Mouse (Mus musculus): ENCODE measurements around the gene Snrnp27.

The Snrnp27 gene

DNA sequence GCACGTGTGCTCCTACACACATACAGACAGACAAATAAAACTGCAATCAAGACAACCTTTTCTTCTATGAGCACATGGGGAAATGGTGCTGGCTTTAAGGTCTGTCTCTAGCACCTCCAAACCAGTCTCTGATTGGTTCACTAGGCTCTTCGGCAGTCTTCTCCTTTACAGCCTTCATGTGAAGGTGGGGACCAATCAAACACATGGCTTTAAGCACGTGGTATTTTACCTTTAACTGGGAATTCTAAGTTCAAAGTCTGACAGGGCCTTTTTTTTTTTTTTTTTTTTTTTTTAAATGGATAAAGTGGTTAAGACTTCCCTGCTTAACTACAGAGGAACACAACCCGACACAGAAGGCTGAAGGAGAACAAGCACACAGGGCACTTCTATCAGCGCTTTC is 19.2 kb downstream of the Snrnp27 start:
- no peak for DNase-seq (ENCODE audit: low read depth)

DNA sequence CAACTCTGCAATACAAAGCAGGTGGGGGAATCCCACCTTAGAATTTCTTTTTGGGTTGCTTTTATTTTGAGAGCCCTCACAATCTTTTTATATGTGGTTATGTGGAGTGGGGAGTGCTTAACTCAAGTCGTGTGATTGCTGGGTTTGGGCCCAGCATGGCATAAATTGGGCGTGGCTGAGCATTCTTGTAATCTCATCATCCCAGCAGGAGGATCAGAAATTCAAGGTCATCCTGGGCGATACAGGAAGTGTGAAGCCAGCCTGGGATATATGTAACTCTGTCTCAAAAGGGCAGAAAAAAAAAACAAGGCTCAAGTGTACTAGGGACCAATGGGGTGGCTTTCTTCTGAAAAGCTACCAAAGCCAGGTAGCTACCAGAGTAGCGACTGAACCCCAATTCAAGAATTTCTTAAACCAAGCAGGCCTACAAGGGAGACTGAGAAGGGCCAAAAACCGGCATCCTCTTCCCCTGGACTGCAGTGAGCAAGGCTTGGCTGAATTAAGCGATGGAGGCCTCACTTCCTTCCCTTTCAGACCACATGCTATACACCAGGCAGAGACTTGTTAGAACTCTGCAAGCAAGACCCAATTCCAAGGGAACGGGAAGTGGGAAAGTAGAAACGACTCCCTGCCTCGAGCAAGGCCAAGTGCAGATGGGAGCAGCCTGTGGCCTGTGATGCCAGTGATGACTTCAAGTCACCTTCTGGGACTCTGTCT is 24.0 kb downstream of the Snrnp27 start:
- no peak for DNase-seq (ENCODE audit: low read depth)

DNA sequence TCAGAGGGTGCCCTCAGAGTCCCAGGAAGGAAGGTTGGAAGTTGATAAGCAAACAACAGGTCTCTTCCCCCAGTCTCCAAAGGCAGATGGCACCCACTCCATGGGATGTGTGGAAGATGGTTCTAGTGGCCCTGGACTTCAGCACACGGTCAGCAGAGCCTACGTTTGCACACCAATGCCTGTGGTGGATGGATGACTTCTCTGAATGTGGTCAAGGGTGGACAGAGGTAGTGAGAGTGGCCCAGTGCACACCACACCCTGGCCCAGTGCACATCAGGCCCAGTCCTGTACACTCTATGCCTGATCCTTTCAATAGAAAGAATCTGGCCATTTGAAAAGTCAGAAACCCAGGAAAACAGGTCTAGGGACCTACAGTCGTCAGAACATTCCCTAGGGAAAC is 25.8 kb downstream of the Snrnp27 start:
- DNase-seq (ENCODE audit: low read depth): no peak

DNA sequence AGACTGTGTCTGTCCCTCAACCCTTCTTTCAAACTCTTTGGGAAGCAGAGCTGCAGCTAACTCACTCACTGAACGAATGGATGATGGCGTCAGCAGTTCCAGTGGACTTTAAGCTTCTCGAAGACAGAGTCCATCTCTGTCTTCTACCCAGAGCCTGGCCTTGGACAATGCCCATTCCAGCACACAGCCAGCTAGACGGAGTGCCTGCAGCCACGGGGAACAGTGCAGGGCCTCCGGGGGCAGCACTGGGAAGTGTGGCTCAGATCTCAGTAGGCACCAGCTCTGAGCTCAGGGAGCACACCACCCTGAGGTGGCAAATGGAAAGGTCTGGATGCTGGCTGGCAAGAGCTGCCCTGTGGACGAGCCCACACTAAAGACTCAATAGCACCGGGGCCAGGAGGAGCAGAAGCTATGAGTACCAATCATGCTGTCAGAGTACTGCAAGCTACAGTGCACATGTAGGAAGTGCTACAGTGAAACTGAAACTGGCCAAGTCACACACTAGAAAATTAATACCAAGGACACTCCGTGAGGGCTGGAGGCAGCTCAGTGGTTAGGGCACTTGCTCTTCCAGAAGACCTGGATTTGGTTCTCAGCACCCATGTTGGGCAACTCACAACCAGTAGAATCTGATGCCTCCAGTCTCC is 29.9 kb downstream of the Snrnp27 start:
- no peak for DNase-seq (ENCODE audit: low read depth)

DNA sequence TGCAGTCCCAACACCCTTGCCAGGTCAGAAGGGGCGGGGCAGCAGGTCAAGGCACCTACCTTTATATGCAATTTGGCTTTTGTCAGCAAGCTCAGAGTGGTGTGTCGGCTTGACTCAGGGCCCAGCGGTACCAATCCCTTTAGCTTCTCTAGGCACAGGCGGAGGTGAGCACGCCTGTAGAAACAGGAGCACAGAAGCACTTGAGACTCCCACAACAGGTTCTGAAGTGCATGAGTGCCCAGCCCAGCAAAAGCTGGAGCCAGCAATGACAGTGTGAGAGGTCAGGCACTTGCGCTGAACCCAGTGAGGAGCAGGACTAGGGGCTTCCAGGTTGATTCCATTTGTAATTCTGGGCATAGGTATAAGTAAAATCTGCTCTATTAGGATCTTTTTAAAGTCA is 31.3 kb downstream of the Snrnp27 start:
- DNase-seq (ENCODE audit: low read depth): no peak

DNA sequence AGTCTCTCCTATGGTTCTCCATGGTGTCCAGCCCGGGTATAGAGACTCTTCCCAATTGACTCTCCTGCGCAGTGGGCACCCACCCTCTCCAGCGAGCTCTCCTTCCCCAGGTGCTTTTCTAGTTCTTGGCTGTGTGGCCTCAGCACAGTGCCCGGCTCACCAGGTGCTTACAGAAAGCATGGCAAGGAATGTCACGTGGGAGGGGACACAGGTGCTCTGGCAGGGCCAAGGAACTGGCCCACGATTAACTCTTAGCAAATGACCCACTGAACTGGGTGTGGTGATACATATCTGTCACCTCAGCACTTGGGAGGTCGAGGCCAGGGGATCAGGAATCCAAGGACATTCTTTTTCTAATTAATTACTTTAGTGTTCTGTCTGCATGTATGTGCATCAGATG is 38.2 kb downstream of the Snrnp27 start:
- no peak for DNase-seq (ENCODE audit: low read depth)

DNA sequence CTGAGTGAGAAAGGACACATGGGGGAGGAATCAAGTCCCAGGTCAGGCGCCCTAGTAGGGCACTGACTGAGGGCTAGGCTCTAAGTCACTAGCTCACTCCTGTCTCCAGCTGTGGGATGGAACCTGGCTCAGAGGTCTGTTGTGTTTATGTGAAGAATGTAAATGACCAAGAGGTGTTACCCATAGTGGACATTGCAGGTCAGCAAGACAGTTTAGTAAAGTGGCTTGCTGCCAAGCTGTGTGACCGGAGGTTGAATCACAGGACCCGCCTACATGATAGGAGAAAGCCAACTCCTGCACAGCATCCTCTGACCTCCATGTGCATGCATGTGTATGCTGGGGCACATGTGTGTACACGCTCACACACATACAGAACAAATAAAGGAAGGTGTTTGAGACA is 38.8 kb downstream of the Snrnp27 start:
- DNase-seq (ENCODE audit: low read depth): no peak

DNA sequence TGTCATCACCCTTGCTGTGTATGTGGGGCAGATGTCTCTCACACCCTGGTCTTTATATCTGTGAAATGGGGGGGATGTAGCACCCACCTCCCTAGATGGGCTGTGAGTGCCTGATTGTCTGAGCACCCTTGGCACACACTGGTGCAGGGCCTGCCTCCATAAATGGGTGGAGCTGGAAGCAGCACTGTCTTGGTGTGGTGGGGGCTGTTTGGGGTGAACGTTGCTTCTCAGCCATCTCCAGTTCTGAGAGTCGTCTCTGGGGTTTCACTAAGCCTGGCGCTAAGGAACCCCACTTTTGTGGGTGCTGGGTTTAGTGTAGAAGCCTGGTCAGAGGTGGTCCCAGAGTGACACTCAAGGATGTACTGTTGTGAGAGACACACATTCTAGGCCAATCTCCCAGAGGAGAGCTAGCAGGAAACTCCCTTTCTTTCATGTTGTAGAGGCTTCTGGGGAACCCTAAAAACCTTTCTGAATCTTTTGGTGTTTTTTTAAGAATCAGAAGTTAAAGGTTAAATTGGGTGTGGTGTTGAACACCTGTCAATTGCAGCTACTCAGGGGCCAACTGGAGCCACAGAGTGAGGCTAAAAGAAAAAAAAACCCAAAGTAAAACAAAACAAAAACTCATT is 39.4 kb downstream of the Snrnp27 start:
- DNase-seq (ENCODE audit: low read depth): no peak

DNA sequence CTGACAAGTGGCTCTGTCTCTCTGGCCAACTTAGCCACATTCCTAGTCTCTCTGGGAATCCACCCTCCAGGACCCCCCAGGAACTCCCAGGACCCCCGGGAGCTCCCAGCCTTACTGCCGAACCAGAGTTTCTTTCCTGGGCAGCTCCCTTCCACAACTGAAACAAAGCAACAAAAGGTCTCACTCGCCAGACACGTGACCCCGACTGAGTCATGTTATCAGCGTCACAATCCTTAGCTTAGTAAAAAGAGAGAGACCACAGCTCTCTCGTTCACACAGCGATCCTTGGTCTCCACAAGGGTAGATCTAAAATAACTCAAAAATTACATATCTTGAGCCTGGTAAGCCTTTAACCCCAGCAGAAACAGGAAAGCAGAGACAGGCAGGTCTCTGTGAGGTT is 42.6 kb downstream of the Snrnp27 start:
- DNase-seq (ENCODE audit: low read depth): no peak

DNA sequence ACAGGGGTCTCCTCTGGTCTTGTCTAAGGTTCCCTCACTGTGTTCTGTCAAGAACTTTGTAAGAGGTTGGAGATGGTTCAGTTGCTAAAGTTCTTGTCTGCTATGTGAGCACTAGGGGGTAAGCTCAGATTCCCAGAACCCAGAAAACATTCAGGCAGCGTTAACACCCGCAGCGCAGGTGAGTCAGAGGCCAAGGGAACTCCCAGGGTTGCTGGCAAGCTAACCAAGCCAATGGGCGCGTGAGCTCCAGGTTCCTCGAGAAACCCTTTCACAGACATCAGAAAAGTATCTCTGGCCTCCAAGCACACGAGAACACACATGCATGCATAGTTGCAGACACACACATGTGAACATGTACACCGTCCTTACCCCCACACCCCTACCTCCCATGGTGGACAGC is 43.5 kb downstream of the Snrnp27 start:
- peak; percentile 31 for DNase-seq (ENCODE audit: low read depth)

DNA sequence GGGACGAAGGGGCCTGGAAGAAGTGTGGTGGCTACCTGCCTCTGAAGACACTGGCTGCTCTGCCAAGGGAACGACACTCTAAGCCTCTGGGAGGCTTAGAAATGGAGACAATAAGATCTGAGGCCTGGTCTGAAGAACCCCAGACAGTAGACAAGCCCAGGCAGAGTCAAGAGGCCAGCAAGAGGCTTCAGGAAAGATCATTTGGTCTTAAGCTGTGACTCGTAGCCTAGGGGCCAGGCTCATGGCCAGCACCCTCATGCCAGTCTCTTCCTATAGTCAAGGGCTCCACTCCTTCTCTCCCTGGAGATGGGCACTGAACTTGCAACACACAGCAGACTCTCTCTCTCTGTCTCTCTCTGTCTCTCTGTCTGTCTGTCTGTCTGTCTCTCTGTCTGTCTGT is 44.2 kb downstream of the Snrnp27 start:
- no peak for DNase-seq (ENCODE audit: low read depth)

DNA sequence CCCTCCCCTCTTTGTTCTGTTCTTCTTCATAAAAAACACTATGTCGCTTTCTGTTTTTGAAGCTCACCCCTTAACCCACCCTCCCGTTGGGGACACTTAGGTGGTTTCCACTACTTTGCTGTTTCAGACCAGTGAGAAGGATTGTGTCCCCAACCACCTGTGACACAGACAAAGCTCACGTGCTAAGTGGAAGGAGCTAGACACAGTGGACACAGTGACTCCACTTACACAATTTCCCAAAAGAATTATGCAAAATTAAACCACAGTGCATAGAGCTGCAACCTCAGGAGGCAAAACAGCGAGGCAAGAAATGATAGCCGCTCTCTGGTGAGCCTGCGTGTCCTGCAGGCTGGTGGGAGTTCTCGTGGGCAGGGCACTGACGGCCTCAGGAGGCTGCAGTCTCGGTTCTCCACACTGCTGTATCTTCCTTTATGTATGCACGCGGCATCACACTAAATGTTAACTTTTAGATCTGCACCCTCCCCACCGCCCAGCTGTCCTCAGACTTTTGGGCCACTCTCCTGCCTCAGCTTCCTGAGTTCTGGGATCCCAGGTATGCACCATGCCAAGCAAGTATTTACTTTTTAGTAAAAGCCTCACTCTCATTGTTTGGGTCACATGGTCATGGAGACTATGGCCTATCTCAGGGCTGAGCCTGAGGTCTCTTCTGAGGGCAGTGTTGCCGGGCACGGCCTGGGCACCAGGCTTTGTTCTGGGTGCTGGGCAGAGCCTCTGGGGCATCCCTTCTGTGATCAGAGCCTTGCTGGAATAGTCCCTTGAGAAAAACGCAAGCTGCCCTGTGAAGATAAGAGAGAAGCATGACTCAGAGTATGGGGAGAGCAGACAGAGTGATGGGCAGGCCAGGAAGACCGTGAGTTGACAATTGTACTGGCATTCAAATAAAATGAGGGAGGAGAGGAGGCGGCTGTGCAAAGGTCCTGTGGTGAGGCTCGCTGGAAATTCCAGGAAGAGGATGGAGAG is 44.9 kb downstream of the Snrnp27 start:
- no peak for DNase-seq (ENCODE audit: low read depth)

DNA sequence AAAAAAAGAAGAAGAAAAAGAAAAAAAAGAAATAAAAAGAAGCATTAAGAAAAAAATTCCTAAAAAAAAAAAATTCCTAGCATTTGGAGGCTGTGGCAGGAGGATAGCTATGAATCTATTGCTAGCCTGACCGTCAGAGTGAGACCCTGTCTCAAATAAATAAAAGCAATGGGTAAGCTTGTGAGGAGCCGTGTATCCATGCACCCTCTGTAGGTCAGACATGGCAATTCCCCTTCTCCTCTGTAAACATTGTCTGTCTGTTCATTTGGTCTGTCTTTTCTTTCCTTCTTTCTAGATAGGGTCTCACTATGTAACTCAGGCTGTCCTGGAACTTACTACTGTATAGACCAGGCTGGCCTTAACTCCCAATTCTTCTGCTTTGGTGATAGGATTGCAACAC is 45.9 kb downstream of the Snrnp27 start:
- no peak for DNase-seq (ENCODE audit: low read depth)

DNA sequence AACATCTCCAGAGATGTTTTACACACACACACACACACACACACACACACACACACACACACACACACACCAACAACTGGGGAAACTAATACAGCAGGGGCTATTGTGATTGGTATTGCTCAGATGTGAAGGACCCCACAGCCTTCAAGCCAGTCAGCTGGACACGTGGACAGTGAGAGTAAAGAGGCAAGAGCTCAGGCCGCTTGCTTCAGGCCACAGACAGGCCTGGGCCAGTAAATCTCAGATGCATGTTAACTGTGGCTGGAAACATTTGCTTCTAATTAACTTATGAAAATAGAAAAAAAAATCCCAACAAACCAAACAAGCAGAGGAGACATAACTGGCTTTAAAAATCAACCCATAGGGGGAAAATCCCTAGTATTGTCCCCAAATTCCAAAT is 46.5 kb downstream of the Snrnp27 start:
- DNase-seq (ENCODE audit: low read depth): peak; percentile 31

DNA sequence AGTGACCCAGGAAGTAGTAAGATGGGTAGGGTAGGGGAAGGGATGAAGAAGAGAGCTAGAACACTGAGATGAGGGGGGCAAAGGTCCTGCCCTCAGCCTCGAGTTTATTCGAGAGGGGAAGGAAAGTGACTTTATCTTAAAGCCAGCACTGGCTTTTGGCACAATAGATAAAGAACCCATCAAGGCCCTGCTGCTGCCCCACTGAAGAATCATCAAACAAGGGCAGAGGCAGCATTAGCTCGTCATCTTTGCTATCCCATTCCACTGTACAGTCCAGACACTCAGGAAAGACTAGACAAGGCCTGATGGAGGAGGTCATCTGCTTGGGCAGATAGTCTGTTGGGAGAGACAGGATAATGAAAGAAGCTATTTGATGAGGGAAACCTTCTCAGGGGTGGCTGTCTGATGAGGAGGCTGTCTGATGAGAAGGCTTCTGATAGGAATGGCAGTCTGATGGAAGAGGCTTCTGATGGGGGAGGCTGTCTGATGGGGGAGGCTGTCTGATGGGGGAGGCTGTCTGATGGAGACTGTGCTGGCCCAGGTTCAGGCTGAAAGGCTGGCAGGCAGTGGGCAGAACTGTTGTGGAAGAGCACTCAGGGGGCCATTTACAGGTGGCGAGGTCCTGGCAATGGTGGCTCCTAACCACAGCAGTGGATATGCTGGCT is 47.0 kb downstream of the Snrnp27 start:
- DNase-seq (ENCODE audit: low read depth): no peak

DNA sequence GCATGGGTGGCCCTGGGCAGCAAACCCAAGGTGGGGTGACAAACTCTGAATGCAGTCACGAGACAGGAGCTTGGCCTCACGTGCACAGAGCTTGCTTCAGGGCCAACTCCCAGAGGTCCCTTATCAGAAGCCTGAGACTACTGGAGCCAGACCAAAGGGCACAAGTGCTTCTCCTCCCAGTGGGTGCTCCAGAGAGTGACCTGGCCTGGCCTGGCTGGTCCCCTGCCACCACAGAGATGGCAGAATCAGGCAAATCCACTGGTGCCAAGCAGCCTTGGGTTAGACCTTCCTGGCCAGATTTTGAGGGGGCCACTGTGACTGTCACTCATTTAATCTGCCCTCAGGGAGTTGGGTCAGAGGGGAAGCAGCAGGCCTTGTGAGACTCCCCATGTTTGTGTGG is 47.8 kb downstream of the Snrnp27 start:
- no peak for DNase-seq (ENCODE audit: low read depth)

DNA sequence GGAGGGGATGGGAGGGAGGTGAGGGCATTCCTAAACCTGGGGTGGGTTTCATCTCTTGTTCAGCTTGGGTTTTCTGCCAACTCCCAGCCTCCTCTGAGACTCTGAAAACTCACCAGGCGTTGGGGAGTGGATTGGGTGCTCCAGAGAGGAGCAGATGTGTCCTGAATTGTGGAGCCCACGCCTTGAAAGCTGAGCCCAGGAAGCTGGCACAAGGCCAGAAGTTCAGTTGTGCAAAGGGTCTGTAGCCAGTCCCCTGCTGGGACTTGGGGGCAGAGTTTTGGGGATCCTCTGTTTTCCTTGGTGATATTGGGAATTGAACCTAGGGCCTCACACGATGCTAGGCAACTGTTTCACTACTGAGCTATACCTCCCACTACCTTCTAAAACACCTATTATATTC is 54.2 kb downstream of the Snrnp27 start:
- no peak for DNase-seq (ENCODE audit: low read depth)

DNA sequence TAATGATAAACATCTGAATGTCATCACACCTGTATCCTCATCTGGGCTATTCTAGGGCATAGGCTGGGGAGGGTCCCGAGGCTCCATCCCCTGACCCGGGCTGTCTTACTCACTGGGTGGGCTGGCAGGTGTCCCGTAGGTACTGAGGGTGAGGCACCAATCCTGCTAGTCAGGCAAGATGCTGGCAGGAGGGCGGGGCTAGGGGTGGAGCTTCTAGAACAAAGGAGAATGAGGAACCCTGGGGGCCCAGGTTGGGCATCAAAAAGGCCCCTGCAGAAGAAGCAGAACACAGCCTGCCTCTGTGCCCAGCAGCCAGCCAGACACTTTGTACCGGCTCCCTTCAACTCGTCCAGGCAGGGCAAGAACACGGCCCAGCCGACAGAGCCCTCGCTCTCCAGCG is 56.4 kb downstream of the Snrnp27 start, which contains the start of gene Asprv1:
Asprv1 (plus strand) TSS at position 219 of the 400 bp plus-strand sequence.
- no peak for DNase-seq (ENCODE audit: low read depth)
